Mouse (Mus musculus): Measurements from ENCODE around the gene Pkd1l2. TPM values are rescaled to one million over a fixed set of nuclear protein-coding genes. Genes with fewer than 3 reads are reported as not detected.

Gene Pkd1l2
- polyA plus RNA-seq, 1 experiment from 2014 or later = 0.02 TPM

GRCm38 (mm10) chr8:117027601-117028000 lies 54.6 kb downstream of the Pkd1l2 start:
- no peak overlapping the region for H3K4me2 ChIP-seq
- 70% methylated on average over 5 of the region's 5 CpGs for WGBS (ENCODE audit: insufficient replicate concordance)
- H3K27me3 ChIP-seq (replicated peaks) = no peaks in the 10 kb centered on the region
- no peaks in the 10 kb centered on the region for H3K36me3 ChIP-seq
- peaks cover 14% of the 10 kb centered on the region for H3K4me1 ChIP-seq
- no peak for ATAC-seq
- no peak overlapping the region for H3K4me3 ChIP-seq
- H3K9me3 ChIP-seq (replicated peaks) = no peaks in the 10 kb centered on the region
- no peak overlapping the region for H3K27ac ChIP-seq
- H3K9ac ChIP-seq = no peak overlapping the region

GRCm38 (mm10) chr8:117022297-117022993 lies 59.8 kb downstream of the Pkd1l2 start:
- Histone ChIP-seq H3K4me1 (no peaks in the 10 kb centered on the region), H3K4me2 (no peak overlapping the region), H3K9me3 (replicated peaks) (no peaks in the 10 kb centered on the region), H3K4me3 (no peak overlapping the region), H3K9ac (no peak overlapping the region), H3K27ac (no peak overlapping the region), H3K36me3 (no peaks in the 10 kb centered on the region), H3K27me3 (replicated peaks) (peaks cover 3% of the 10 kb centered on the region; the same call in 1 of the 2 replicates)
- WGBS (ENCODE audit: insufficient replicate concordance) = 70% methylated on average over 1 of the region's 1 CpGs
- no peak for ATAC-seq

DNA sequence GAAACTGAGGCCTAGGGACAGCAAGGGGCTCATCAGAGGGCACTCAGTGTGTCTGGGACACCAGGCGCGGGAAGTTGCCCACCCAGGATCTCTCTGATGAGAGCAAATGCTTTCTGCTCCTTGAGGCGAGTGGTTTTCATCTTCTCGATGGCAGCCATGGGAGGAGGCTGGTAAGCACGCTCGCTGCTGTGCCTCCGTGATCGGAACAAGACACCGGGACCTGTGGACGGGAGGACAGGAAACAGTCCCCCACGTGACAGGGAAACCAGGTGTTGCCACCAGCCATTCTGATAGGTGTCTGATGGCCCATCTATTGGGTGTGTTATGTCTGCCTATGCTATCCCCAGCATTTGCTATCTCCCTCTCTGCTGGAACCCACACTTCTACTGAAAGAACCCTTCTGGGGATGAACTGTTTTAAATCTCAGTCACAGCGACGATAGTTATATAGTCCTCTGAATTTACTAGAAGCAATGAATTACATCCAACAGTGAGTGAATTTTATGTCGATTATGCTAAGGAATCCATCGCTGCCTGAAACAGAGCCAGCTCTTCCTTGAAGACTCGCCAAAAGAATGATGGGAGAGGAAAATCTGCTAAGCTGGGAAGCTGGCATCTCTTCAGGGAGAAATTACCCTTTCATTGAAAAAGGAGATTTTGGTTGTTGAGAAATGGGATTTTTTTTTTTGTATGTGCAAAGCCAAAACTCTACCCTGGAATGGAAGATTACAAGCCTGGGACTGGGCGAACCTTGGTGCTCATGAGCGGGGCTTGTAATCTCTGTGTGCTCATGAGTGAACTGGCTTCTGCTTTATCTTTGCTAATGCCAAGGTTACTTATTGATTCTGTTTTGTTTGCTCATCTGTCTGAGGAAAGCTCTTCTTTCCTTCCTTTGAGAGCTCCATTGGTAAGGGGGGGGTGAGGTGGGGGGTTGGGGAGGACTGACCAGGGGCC lies 62.6 kb downstream of the Pkd1l2 start:
- Histone ChIP-seq H3K27ac (no peak overlapping the region), H3K27me3 (replicated peaks) (peaks cover 24% of the 10 kb centered on the region), H3K4me2 (no peak overlapping the region), H3K36me3 (no peaks in the 10 kb centered on the region), H3K9me3 (replicated peaks) (no peaks in the 10 kb centered on the region), H3K4me3 (no peak overlapping the region), H3K4me1 (no peaks in the 10 kb centered on the region), H3K9ac (no peak overlapping the region)
- WGBS (ENCODE audit: insufficient replicate concordance) = 72% methylated on average over 18 of the region's 18 CpGs
- ATAC-seq = no peak

DNA sequence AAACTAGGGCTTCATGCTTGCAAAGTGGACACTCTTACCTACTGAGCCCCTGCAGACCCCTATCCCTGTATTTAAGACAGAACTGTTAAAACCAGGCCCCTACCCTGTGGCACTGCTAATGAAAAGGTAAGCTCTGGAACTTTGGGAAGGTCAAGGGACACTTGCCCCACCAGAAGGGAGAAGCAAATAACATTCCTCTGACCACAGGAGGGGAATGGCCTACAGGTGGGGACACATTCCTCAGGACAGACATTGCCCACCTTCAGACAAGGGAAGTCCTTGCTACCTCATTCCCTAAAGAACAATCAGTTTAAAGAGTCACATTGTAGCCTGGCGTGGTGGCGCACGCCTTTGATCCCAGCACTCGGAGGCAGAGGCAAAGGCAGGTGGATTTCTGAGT lies 64.4 kb downstream of the Pkd1l2 start:
- 80% methylated on average over 4 of the region's 4 CpGs for WGBS (ENCODE audit: insufficient replicate concordance)
- H3K4me3 ChIP-seq = no peak overlapping the region
- H3K4me2 ChIP-seq = no peak overlapping the region
- no peaks in the 10 kb centered on the region for H3K4me1 ChIP-seq
- no peaks in the 10 kb centered on the region for H3K36me3 ChIP-seq
- no peaks in the 10 kb centered on the region for H3K9me3 ChIP-seq (replicated peaks)
- no peak for ATAC-seq
- no peak overlapping the region for H3K9ac ChIP-seq
- H3K27me3 ChIP-seq (replicated peaks) = peaks cover 26% of the 10 kb centered on the region
- no peak overlapping the region for H3K27ac ChIP-seq

- Histone ChIP-seq H3K9me3 (replicated peaks) (no peaks in the 10 kb centered on the region), H3K27ac (no peak overlapping the region), H3K4me2 (no peak overlapping the region), H3K27me3 (replicated peaks) (peaks cover 26% of the 10 kb centered on the region), H3K36me3 (no peaks in the 10 kb centered on the region), H3K9ac (no peak overlapping the region), H3K4me1 (no peaks in the 10 kb centered on the region), H3K4me3 (no peak overlapping the region)
- WGBS (ENCODE audit: insufficient replicate concordance) = 61% methylated on average over 8 of the region's 8 CpGs
- ATAC-seq = no peak
Measured at GRCm38 (mm10) chr8:117017006-117017405, 65.2 kb downstream of the Pkd1l2 start.

DNA sequence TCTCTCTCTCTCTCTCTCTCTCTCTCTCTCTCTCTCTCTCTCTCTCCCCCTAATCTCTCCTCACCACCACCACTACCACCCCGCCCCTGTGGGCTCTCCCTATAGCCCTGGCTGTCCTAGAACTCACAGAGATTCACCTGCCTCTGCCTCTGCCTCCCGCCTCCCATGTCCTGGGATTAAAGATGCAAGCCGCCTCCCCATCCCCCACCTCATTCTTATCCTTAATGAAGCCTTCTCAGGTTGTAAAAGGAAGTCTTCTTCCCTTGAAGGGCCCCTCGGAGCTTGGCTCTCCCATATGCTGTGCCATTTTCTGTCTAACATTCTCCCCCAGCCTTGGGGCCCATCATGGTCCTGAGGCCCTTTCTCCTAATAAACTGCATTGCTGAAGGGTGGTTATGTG lies 66.6 kb downstream of the Pkd1l2 start:
- Histone ChIP-seq H3K9ac (no peak overlapping the region), H3K4me3 (no peak overlapping the region), H3K36me3 (no peaks in the 10 kb centered on the region), H3K27me3 (replicated peaks) (peaks cover 26% of the 10 kb centered on the region), H3K27ac (no peak overlapping the region), H3K9me3 (replicated peaks) (no peaks in the 10 kb centered on the region), H3K4me2 (no peak overlapping the region), H3K4me1 (no peaks in the 10 kb centered on the region)
- WGBS (ENCODE audit: insufficient replicate concordance) = 42% methylated on average over 4 of the region's 4 CpGs
- ATAC-seq = no peak

DNA sequence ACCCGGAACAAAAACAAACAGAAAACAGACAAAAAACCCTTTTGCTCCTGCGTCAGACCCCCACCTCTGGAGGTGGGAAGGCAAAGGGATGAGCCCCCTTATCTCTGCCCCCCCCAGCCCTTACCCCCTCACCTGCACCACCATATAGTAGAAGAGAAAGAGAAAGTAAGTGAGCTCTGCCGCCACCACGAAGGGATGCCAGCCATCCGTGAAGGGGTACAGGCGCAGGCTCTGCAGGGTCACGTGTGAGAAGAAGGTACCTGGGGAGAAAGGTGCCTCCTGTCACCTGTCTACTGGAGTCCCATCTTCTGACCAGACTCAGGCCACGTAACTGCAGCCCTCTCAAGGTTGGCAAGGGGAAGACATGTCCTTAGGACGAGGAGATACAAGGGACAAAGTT lies 70.9 kb downstream of the Pkd1l2 start:
- no peak overlapping the region for H3K9ac ChIP-seq
- H3K4me1 ChIP-seq = no peaks in the 10 kb centered on the region
- H3K27me3 ChIP-seq (replicated peaks) = peaks cover 17% of the 10 kb centered on the region
- H3K36me3 ChIP-seq = no peaks in the 10 kb centered on the region
- no peak overlapping the region for H3K27ac ChIP-seq
- 76% methylated on average over 9 of the region's 9 CpGs for WGBS (ENCODE audit: insufficient replicate concordance)
- H3K4me2 ChIP-seq = no peak overlapping the region
- H3K4me3 ChIP-seq = no peak overlapping the region
- no peaks in the 10 kb centered on the region for H3K9me3 ChIP-seq (replicated peaks)
- ATAC-seq = no peak

DNA sequence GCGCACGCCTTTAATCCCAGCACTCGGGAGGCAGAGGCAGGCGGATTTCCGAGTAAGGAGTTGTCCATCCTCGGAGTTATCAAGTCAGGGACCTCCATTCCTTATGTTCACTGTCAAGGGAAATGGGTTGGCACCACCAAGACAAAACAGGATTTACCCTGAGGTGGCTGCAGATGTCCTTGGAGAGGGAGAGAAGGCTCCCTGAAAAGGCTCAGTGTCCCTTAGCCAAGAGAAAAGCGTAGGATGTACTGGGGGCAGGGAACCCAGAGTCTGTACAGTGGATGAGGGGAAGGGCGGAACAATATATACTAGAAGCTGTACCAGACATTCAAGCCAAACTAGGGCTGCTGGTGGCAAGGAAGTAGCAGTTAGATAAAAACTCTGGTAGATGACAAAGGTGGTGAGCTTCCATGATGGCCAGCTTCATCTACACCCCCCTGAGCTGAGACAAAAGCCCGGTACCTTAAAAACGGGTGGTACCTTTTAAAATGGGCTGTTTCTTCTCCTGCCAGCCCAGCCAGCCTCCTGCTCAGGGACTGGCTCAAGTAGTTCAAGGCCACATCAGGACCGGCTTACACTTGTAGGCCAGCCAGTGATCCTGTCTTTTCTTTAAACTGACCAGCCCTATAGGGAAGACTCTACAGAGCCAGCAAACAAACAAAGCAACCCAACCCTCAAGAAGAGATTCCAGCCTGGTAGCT lies 88.1 kb downstream of the Pkd1l2 start:
- 48% methylated on average over 11 of the region's 11 CpGs for WGBS (ENCODE audit: insufficient replicate concordance)
- Histone ChIP-seq H3K27ac (no peak overlapping the region), H3K4me3 (peak overlapping the region; percentile 69), H3K9ac (peak overlapping the region; percentile 36; the same call in 1 of the 2 replicates), H3K4me1 (peaks cover 32% of the 10 kb centered on the region), H3K9me3 (replicated peaks) (no peaks in the 10 kb centered on the region), H3K4me2 (peak overlapping the region; percentile 95), H3K36me3 (peaks cover 9% of the 10 kb centered on the region), H3K27me3 (replicated peaks) (peaks cover 5% of the 10 kb centered on the region; the same call in 1 of the 2 replicates)
- ATAC-seq = no peak

- peak within 1 kb of the TSS; percentile 71 for H3K27ac ChIP-seq
- H3K9ac ChIP-seq = peak within 1 kb of the TSS; percentile 74
Measured at GRCm38 (mm10) chr8:116993095-116993867, 89.0 kb downstream of the Pkd1l2 start, which contains the start of gene Gcsh. Gene Gcsh (minus strand): TSS chr8:116993537.

DNA sequence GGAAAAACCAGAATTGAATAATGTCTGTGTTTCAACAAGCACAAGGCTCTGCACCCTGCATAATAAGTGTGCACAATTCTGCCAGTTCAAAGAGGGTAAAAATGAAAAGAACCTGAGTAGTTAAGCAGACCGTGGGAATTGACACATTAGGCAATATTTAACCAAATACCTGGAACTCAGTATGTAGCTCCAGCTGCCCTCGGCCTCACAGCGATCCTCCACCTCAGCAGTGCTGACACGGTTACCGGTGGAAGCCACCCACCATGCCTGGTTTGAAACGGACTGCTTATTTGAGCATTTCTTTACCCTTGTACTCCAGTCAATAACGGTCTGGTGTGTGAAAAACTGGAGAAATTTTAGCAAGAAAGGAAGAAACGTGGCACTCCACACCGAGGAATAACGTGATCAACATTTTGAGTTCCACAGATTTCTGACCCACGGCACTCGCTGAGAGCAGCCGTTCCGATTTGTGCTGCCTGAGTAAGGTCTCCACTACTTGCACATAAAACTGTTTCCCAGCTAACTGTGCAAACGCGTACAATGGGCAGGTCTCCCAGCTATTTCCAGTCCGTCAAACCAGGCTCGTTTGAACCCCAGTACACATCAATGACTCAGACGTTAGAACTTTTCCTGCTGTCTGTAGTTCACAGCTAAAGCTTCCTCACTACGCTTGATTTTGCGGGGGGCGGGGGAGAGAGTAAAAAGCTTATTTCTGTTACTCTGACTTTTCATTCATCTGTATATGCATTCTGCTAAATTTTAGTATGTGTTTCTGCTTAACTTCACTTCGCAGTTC lies 89.9 kb downstream of the Pkd1l2 start:
- Histone ChIP-seq H3K9me3 (replicated peaks) (no peaks in the 10 kb centered on the region), H3K36me3 (peaks cover 27% of the 10 kb centered on the region), H3K4me1 (peaks cover 32% of the 10 kb centered on the region), H3K27me3 (replicated peaks) (no peaks in the 10 kb centered on the region), H3K9ac (peak overlapping the region; percentile 74), H3K4me3 (peak overlapping the region; percentile 69), H3K4me2 (peak overlapping the region; percentile 95), H3K27ac (peak overlapping the region; percentile 71)
- 12% methylated on average over 23 of the region's 23 CpGs for WGBS (ENCODE audit: insufficient replicate concordance)
- ATAC-seq = no peak

More at GRCm38 (mm10) chr8:116993095-116993867, 89.0 kb downstream of the Pkd1l2 start, which contains the start of gene Gcsh:
- peak; percentile 99 for ATAC-seq
- Histone ChIP-seq H3K27me3 (replicated peaks) (no peaks in the 10 kb centered on the region), H3K4me3 (peak within 1 kb of the TSS; percentile 69), H3K4me2 (peak within 1 kb of the TSS; percentile 95), H3K9me3 (replicated peaks) (no peaks in the 10 kb centered on the region), H3K4me1 (peaks cover 32% of the 10 kb centered on the region), H3K36me3 (peaks cover 18% of the 10 kb centered on the region)
- WGBS (ENCODE audit: insufficient replicate concordance) = under 1% methylated on average over 56 of the region's 56 CpGs
